Mouse (Mus musculus): Measurements from ENCODE around the gene Cfap100. TPM values are rescaled to one million over a fixed set of nuclear protein-coding genes. Genes with fewer than 3 reads are reported as not detected.

Gene Cfap100
- polyA plus RNA-seq, 1 experiment from 2014 or later = 0.06 TPM

GRCm38 (mm10) chr6:90462841-90463227, 34.2 kb upstream of the Cfap100 start:
- Histone ChIP-seq H3K36me3 (replicated peaks; ENCODE audit: insufficient read depth, low read length) (no peaks in the 10 kb centered on the region; the same call in none of the 2 replicates), H3K4me3 (ENCODE audit: low read depth, low read length) (peak overlapping the region; percentile 63), H3K4me2 (ENCODE audit: low read depth, low read length) (peak overlapping the region; percentile 74), H3K27me3 (ENCODE audit: insufficient read depth, low read length) (peaks cover 26% of the 10 kb centered on the region), H3K4me1 (ENCODE audit: insufficient read depth) (peaks cover 8% of the 10 kb centered on the region; the same call in 1 of the 2 replicates), H3K9me3 (ENCODE audit: low read length) (no peaks in the 10 kb centered on the region), H3K9ac (replicated peaks) (peak overlapping the region; percentile 81), H3K27ac (ENCODE audit: low read depth) (peak overlapping the region; percentile 99)
- ATAC-seq = peak; percentile 18
- TF ChIP-seq EP300 (IDR thresholded peaks at IDR 0.05; ENCODE audit: low read depth) (no peak), CTCF (IDR thresholded peaks at IDR 0.05; ENCODE audit: low read depth) (no peak)
- 5% methylated on average over 35 of the region's 38 CpGs for WGBS (ENCODE audit: insufficient replicate concordance)
- DNase-seq = no peak

- TF ChIP-seq CTCF (IDR thresholded peaks at IDR 0.05; ENCODE audit: low read depth) (no peak), EP300 (IDR thresholded peaks at IDR 0.05; ENCODE audit: low read depth) (no peak)
- no peaks in the 10 kb centered on the region; the same call in none of the 2 replicates for H3K36me3 ChIP-seq (replicated peaks; ENCODE audit: insufficient read depth, low read length)
- H3K4me1 ChIP-seq (ENCODE audit: insufficient read depth) = peaks cover 8% of the 10 kb centered on the region; the same call in 1 of the 2 replicates
- peak within 1 kb of the TSS; percentile 81 for H3K9ac ChIP-seq (replicated peaks)
- whole genome bisulfite sequencing (ENCODE audit: insufficient replicate concordance) = under 1% methylated on average over 43 of the region's 70 CpGs
- peak; percentile 78 for DNase-seq
- H3K27ac ChIP-seq (ENCODE audit: low read depth) = peak within 1 kb of the TSS; percentile 99
- H3K9me3 ChIP-seq (ENCODE audit: low read length) = no peaks in the 10 kb centered on the region
- peak within 1 kb of the TSS; percentile 63 for H3K4me3 ChIP-seq (ENCODE audit: low read depth, low read length)
- H3K4me2 ChIP-seq (ENCODE audit: low read depth, low read length) = peak within 1 kb of the TSS; percentile 74
- H3K27me3 ChIP-seq (ENCODE audit: insufficient read depth, low read length) = peaks cover 26% of the 10 kb centered on the region
- peak; percentile 50 for ATAC-seq
Measured at GRCm38 (mm10) chr6:90462181-90462706, 33.6 kb upstream of the Cfap100 start, which contains the start of gene Klf15. TSS of gene Klf15 (plus strand) at chr6:90462576.

GRCm38 (mm10) chr6:90461771-90462170, 33.2 kb upstream of the Cfap100 start:
- Histone ChIP-seq H3K9me3 (ENCODE audit: low read length) (no peaks in the 10 kb centered on the region), H3K4me1 (ENCODE audit: insufficient read depth) (peaks cover 8% of the 10 kb centered on the region; the same call in 1 of the 2 replicates), H3K4me3 (ENCODE audit: low read depth, low read length) (peak overlapping the region; percentile 63), H3K27ac (ENCODE audit: low read depth) (peak overlapping the region; percentile 99), H3K36me3 (replicated peaks; ENCODE audit: insufficient read depth, low read length) (no peaks in the 10 kb centered on the region; the same call in none of the 2 replicates), H3K27me3 (ENCODE audit: insufficient read depth, low read length) (peaks cover 26% of the 10 kb centered on the region), H3K4me2 (ENCODE audit: low read depth, low read length) (peak overlapping the region; percentile 74), H3K9ac (replicated peaks) (peak overlapping the region; percentile 81)
- WGBS (ENCODE audit: insufficient replicate concordance) = 21% methylated on average over 12 of the region's 12 CpGs
- TF ChIP-seq CTCF (IDR thresholded peaks at IDR 0.05; ENCODE audit: low read depth) = no peak
- TF ChIP-seq EP300 (IDR thresholded peaks at IDR 0.05; ENCODE audit: low read depth) = no peak
- ATAC-seq = no peak
- no peak for DNase-seq

GRCm38 (mm10) chr6:90461181-90461580, 32.6 kb upstream of the Cfap100 start:
- Histone ChIP-seq H3K9ac (replicated peaks) (no peak overlapping the region; the same call in 1 of the 2 replicates), H3K9me3 (ENCODE audit: low read length) (no peaks in the 10 kb centered on the region), H3K4me1 (ENCODE audit: insufficient read depth) (peaks cover 8% of the 10 kb centered on the region; the same call in 1 of the 2 replicates), H3K4me2 (ENCODE audit: low read depth, low read length) (0 out of 2 replicates have a peak overlapping the region, but pooled peaks have one; percentile 74), H3K27ac (ENCODE audit: low read depth) (0 out of 2 replicates have a peak overlapping the region, but pooled peaks have one; percentile 99), H3K27me3 (ENCODE audit: insufficient read depth, low read length) (peaks cover 26% of the 10 kb centered on the region), H3K4me3 (ENCODE audit: low read depth, low read length) (no peak overlapping the region), H3K36me3 (replicated peaks; ENCODE audit: insufficient read depth, low read length) (no peaks in the 10 kb centered on the region)
- ATAC-seq (no peak), DNase-seq (no peak)
- TF ChIP-seq CTCF (IDR thresholded peaks at IDR 0.05; ENCODE audit: low read depth) (no peak), EP300 (IDR thresholded peaks at IDR 0.05; ENCODE audit: low read depth) (no peak)
- 54% methylated on average over 2 of the region's 2 CpGs for WGBS (ENCODE audit: insufficient replicate concordance)

- WGBS (ENCODE audit: insufficient replicate concordance) = 63% methylated on average over 2 of the region's 2 CpGs
- no peaks in the 10 kb centered on the region for H3K36me3 ChIP-seq (replicated peaks; ENCODE audit: insufficient read depth, low read length)
Measured at GRCm38 (mm10) chr6:90457421-90457820, 28.8 kb upstream of the Cfap100 start.

GRCm38 (mm10) chr6:90453751-90454150, 25.2 kb upstream of the Cfap100 start:
- H3K4me2 ChIP-seq (ENCODE audit: low read depth, low read length) = no peak overlapping the region
- TF ChIP-seq EP300 (IDR thresholded peaks at IDR 0.05; ENCODE audit: low read depth) (no peak), CTCF (IDR thresholded peaks at IDR 0.05; ENCODE audit: low read depth) (no peak)
- no peaks in the 10 kb centered on the region for H3K36me3 ChIP-seq (replicated peaks; ENCODE audit: insufficient read depth, low read length)
- H3K4me1 ChIP-seq (ENCODE audit: insufficient read depth) = peaks cover 2% of the 10 kb centered on the region; the same call in 1 of the 2 replicates
- no peak for ATAC-seq
- DNase-seq = no peak
- no peak overlapping the region for H3K9ac ChIP-seq (replicated peaks)
- no peak overlapping the region for H3K4me3 ChIP-seq (ENCODE audit: low read depth, low read length)
- no peaks in the 10 kb centered on the region for H3K27me3 ChIP-seq (ENCODE audit: insufficient read depth, low read length)
- H3K9me3 ChIP-seq (ENCODE audit: low read length) = no peaks in the 10 kb centered on the region
- 69% methylated on average over 5 of the region's 5 CpGs for WGBS (ENCODE audit: insufficient replicate concordance)
- no peak overlapping the region for H3K27ac ChIP-seq (ENCODE audit: low read depth)

More at GRCm38 (mm10) chr6:90457421-90457820, 28.8 kb upstream of the Cfap100 start:
- no peak overlapping the region for H3K4me2 ChIP-seq (ENCODE audit: low read depth, low read length)
- peaks cover 5% of the 10 kb centered on the region; the same call in 1 of the 2 replicates for H3K4me1 ChIP-seq (ENCODE audit: insufficient read depth)
- DNase-seq (no peak), ATAC-seq (no peak)
- no peak overlapping the region for H3K27ac ChIP-seq (ENCODE audit: low read depth)
- H3K9me3 ChIP-seq (ENCODE audit: low read length) = no peaks in the 10 kb centered on the region
- H3K9ac ChIP-seq (replicated peaks) = no peak overlapping the region
- TF ChIP-seq CTCF (IDR thresholded peaks at IDR 0.05; ENCODE audit: low read depth) (no peak), EP300 (IDR thresholded peaks at IDR 0.05; ENCODE audit: low read depth) (no peak)
- H3K27me3 ChIP-seq (ENCODE audit: insufficient read depth, low read length) = peaks cover 14% of the 10 kb centered on the region
- H3K4me3 ChIP-seq (ENCODE audit: low read depth, low read length) = no peak overlapping the region

Data from liver, postnatal 0 days (tissue).